Mouse (Mus musculus): ENCODE data around the gene Tut1.
"Not testable (repeated sequence)": the region's sequence is repeated elsewhere in the genome, so short reads cannot be mapped to it uniquely, and the experiment has no call there.

Gene Tut1

GRCm38 (mm10) chr19:8999223-8999622 lies 45.6 kb downstream of the Tut1 start:
- no peak for DNase-seq (ENCODE audit: extremely low read depth, insufficient read length, low spot score)

- not testable (repeated sequence) for DNase-seq (ENCODE audit: extremely low read depth, insufficient read length, low spot score)
Observed at GRCm38 (mm10) chr19:9006915-9007314, 53.3 kb downstream of the Tut1 start.

All from 3134 (cell line).